Mouse (Mus musculus) macrophage (primary cell): Measurements from ENCODE around the gene Kcna4. TPM values are rescaled to one million over a fixed set of nuclear protein-coding genes. Genes with fewer than 3 reads are reported as not detected.

Experiments
- H3K27ac ChIP-seq: fragments of 350-480 bp; formaldehyde crosslinking; 2 replicates; pipeline ENCODE4 v1.9.0; 2021
- H3K36me3 ChIP-seq: fragments of 350-480 bp; formaldehyde crosslinking; 2 replicates; pipeline ENCODE4 v1.9.0; 2021; ENCODE audit errors: inconsistent target
- H3K4me3 ChIP-seq: fragments of 350-480 bp; formaldehyde crosslinking; 2 replicates; pipeline ENCODE4 v1.9.0; 2021; ENCODE audit errors: inconsistent target
- H3K79me2 ChIP-seq: fragments of 350-480 bp; formaldehyde crosslinking; 2 replicates; pipeline ENCODE4 v1.9.0; 2021; ENCODE audit errors: inconsistent target
- WGBS: methylation state at CpG from one replicate; pipeline ENCODE4 v1.1.7; 2026; ENCODE audit warnings: inconsistent platforms; ENCODE audit not compliant: missing documents; 5-methylcytosine and 5-hydroxymethylcytosine counted together
- polyA plus RNA-seq: library from polyadenylated mRNA; stranded (reverse); fragments of 250-400 nt; gene quantifications from 3 replicates; pipeline ENCODE4 v1.2.4, GENCODE M21; 2018; ENCODE audit warnings: inconsistent platforms
- total RNA-seq, 78 experiments: library from RNA; depleted of rRNA; stranded (reverse); fragments of 250-400 nt; gene quantifications; 1 replicate in 9 of 78; 2 replicates in 24 of 78; 3 replicates in 43 of 78; 4 replicates in 2 of 78; pipeline ENCODE4 v1.2.4; 2018; ENCODE audit warnings: inconsistent platforms in 56 of 78

Gene Kcna4
- total RNA-seq (2018; cell fraction: chromatin; rRNA removed) = under 1 TPM in 1 of 26 experiments, not detected in 25; 0.18 TPM
- total RNA-seq (2018; cell fraction: cytosol; rRNA removed) = not detected
- total RNA-seq (2018; cell fraction: nucleus; rRNA removed) = not detected
- polyA plus RNA-seq = not detected in 3 replicates

DNA sequence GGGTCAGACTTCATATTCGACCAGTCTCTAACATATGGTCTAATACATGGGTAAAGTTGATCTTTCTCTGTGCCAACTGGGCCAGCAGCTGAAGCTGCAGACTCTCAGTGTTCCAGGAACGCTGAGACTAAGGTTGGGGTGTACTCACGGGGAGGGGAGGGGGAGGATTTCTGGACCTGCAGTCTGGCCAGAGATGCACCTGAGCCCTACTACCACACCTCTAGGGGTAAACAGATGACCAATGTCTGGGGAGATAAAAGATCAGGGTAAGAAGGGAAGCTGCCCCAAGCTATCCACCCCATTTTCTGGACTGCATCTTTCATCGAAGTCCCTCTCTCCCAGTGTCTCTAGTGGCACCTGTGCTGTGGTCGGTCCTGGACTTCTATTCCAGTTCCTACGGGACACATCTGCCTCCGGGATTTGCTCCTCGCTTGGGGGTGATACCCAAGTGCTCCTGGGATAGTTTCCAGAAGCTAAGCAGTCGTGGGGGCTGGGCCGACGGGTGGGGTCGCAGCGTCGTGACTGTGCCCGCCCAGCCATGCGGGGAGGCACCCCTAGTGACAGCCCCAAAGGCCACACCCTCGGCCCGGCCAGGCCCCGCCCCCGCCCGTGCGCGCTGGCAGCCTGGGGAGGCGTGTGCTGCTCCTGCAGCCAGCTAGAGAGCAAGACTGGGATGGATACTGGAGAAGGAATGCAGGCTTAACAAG, at the start of gene Kcna4:
Gene Kcna4, plus strand, starts transcription at position 650 of the 707 bp plus-strand sequence.
- Histone ChIP-seq H3K4me3 (no peak within 1 kb of the TSS), H3K27ac (no peak within 1 kb of the TSS), H3K36me3 (no peaks in the 10 kb centered on the region), H3K79me2 (no peaks in the 10 kb centered on the region)
- WGBS = 10% methylated on average over 24 of the region's 24 CpGs

DNA sequence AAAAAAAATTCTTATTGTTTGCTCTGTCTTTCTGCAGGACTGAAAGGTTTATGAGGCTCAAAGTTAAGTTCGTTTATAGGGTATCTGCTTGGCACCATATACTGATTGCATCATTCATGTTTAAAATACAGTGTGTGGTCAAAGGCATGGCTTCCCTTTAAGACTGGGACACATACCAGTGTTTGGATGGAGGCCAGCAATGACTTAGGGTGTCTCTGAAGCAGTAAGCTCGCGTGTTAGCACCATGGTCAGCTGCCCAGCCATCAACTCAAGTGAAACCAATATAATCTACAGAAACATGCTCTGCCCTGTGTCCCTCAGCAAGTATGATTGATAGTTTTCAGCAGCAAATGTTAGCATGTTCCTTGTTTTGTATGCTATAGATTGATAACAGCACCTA, 32.3 kb upstream of the Kcna4 start:
- Histone ChIP-seq H3K4me3 (no peak overlapping the region), H3K79me2 (no peaks in the 10 kb centered on the region), H3K36me3 (no peaks in the 10 kb centered on the region), H3K27ac (no peak overlapping the region)
- 77% methylated on average over 3 of the region's 3 CpGs for WGBS

GRCm38 (mm10) chr2:107266251-107266650, 24.2 kb upstream of the Kcna4 start:
- H3K27ac ChIP-seq = no peak overlapping the region
- WGBS = 74% methylated on average over 2 of the region's 2 CpGs
- H3K36me3 ChIP-seq = no peaks in the 10 kb centered on the region
- no peak overlapping the region for H3K4me3 ChIP-seq
- no peaks in the 10 kb centered on the region for H3K79me2 ChIP-seq

DNA sequence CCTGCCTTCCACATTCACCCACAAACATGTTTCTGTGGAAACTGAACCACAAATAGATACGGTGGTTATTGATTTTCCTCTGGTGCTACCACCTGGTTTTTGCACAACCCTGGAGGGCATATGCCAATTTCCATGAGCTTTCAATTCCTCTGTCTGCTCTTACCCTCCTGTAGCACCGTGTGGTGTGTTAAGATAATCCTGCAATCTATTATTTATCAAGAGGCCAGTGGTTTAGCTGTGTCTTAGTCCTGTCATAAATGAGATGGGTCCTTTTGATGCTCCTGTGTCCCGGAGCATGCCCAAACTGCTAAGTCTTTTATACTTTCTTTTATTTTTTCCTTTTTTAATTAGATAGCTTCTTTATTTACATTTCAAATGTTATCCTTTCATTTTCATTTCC, 20.4 kb upstream of the Kcna4 start:
- 80% methylated on average over 3 of the region's 3 CpGs for WGBS
- Histone ChIP-seq H3K4me3 (no peak overlapping the region), H3K79me2 (no peaks in the 10 kb centered on the region), H3K27ac (no peak overlapping the region), H3K36me3 (no peaks in the 10 kb centered on the region)

- Histone ChIP-seq H3K79me2 (no peaks in the 10 kb centered on the region), H3K27ac (no peak overlapping the region), H3K36me3 (no peaks in the 10 kb centered on the region), H3K4me3 (no peak overlapping the region)
- 6% methylated on average over 12 of the region's 12 CpGs for WGBS
Measured at GRCm38 (mm10) chr2:107290697-107291019, 219 bp downstream of the Kcna4 start.

DNA sequence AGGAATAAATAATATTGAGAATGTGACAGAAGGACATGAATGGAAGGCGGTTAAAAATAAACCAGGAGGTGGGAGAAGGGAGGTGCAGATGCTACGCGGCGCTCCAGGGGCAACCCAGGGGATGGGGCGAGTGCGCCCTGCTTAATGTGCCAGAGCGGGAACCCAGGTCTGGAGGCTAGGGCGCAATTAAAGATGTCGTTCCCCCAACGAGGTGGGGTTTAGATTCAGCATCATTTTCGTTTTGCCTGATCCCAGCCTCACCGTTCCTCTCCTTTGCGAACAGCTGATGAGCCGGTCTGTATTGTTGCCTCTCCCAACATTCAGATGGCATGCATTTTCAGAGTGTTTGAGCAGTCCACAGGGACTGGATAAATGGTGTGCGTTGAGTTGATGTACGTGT, 703 bp downstream of the Kcna4 start:
- WGBS = 8% methylated on average over 16 of the region's 16 CpGs
- Histone ChIP-seq H3K27ac (no peak overlapping the region), H3K4me3 (no peak overlapping the region), H3K79me2 (no peaks in the 10 kb centered on the region), H3K36me3 (no peaks in the 10 kb centered on the region)

- no peak overlapping the region for H3K27ac ChIP-seq
- H3K79me2 ChIP-seq = no peaks in the 10 kb centered on the region
- H3K4me3 ChIP-seq = no peak overlapping the region
- no peaks in the 10 kb centered on the region for H3K36me3 ChIP-seq
- WGBS = 100% methylated on average over 3 of the region's 7 CpGs
Measured at GRCm38 (mm10) chr2:107294521-107294920, 4.1 kb downstream of the Kcna4 start.

DNA sequence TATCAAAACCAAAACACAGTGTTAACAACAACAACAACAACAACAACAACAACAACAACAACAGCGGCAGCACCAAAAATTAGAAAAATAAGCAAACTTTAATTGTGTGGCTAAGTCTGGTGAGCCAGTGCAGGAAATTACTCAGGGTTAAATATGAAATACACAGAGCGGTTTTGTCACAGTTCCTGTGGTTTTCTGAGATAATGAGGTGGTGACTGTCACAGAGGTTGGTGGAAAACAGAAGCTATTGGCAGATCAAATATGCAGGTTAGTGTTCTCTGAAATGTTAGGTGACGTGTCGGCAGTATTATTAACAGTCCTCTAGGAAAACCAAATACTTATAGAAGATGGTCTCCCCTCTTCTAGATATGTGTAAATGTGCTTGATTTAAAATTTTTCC, 11.4 kb downstream of the Kcna4 start:
- Histone ChIP-seq H3K4me3 (no peak overlapping the region), H3K27ac (no peak overlapping the region)

DNA sequence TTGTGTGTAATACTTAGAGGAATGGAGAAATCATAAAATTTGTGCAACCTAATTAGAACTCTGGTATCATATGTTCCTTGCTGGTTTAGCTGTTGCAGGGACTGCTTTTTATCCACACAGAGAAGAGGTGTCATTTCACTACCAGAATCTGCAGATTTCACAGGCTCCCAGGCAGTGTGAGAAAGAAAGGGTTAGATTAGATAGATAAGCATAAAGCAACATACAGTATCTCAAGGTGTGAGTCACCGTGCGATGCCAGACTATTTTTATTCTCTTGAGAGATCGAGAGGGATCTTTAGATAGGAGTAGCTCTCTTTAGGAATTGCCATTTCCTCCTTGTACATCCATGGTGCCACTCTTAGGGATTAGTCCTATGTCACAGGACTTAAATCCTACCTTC, 14.3 kb downstream of the Kcna4 start:
- WGBS = 92% methylated on average over 3 of the region's 3 CpGs
- H3K27ac ChIP-seq = no peak overlapping the region
- no peaks in the 10 kb centered on the region for H3K36me3 ChIP-seq
- no peak overlapping the region for H3K4me3 ChIP-seq
- no peaks in the 10 kb centered on the region for H3K79me2 ChIP-seq

More for the DNA sequence above, 11.4 kb downstream of the Kcna4 start:
- Histone ChIP-seq H3K79me2 (no peaks in the 10 kb centered on the region), H3K36me3 (no peaks in the 10 kb centered on the region)
- WGBS = 25% methylated on average over 4 of the region's 4 CpGs

DNA sequence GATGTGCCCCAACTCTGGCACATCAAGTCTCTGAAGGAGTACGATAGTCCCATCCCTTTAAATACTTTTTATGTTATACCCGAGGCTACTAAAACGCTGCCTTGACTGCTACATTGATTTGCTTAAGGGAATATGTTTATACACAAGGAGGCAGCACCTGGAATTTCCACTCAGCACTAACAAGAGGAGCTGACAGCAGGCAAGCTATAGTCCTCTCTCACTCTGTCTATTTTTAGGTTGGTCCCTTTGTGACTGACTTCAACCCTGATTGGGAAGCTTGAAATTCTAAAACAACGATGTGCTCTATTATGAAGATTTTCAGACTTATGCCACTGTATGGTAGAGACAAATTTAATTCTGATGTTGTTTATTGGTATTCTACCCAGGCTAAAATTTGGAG, 15.6 kb downstream of the Kcna4 start:
- Histone ChIP-seq H3K27ac (no peak overlapping the region), H3K79me2 (no peaks in the 10 kb centered on the region), H3K4me3 (no peak overlapping the region), H3K36me3 (no peaks in the 10 kb centered on the region)
- WGBS = 76% methylated on average over 4 of the region's 4 CpGs

GRCm38 (mm10) chr2:107318636-107319035, 28.2 kb downstream of the Kcna4 start:
- H3K27ac ChIP-seq = no peak overlapping the region
- no peaks in the 10 kb centered on the region for H3K79me2 ChIP-seq
- H3K4me3 ChIP-seq = no peak overlapping the region
- H3K36me3 ChIP-seq = no peaks in the 10 kb centered on the region

DNA sequence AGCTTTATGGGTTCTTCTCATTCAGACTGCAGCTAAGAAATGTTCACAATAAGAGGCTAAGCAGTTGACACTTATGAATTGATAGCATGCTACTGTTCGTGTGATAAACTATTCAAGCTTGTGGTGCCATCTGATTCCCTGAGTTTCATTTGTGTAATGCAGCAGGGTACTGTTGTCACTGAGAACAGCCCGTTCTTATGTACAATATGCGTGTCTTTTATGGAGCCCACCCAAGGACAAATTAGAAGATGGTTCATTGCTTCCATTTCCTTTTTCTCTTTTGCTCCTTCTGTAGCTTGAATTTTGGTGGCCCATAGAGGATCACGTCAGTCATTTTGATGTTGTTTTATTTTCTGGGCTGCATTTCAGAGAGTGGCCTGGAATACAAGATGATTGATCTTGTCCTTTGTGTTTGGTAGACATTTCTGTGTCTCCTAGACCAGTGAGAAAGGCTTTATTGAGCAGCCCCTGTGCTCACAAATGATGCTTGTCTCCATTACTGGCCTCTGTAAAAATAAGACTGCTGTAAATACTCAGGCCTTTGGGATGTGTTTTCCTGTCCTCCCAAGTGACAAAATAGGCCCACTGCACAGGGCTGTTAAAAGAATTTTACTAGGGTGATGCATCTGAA, 31.3 kb downstream of the Kcna4 start:
- Histone ChIP-seq H3K4me3 (no peak overlapping the region), H3K36me3 (no peaks in the 10 kb centered on the region), H3K79me2 (no peaks in the 10 kb centered on the region), H3K27ac (no peak overlapping the region)
- 87% methylated on average over 4 of the region's 4 CpGs for WGBS

DNA sequence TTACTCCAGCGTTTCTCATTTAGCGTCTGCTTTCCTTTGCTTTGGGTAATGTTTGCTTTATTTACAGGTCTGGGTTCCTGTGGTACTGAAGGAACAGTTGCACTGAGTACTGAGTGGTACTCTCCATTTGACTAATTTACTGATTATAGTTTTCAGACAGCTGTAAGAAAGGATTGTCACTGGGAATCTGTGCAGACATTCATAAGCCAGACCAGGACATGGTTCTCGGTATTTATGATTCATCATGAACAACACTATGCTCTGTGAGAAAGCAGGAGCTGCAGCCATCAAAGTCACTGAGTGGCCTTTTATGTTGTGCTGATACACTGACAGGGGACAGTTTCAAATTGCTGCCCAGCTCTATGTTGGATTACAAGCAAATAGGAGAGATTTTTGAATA, 33.7 kb downstream of the Kcna4 start:
- no peaks in the 10 kb centered on the region for H3K79me2 ChIP-seq
- H3K4me3 ChIP-seq = no peak overlapping the region
- no peak overlapping the region for H3K27ac ChIP-seq
- H3K36me3 ChIP-seq = no peaks in the 10 kb centered on the region
- WGBS = 87% methylated on average over 3 of the region's 3 CpGs

DNA sequence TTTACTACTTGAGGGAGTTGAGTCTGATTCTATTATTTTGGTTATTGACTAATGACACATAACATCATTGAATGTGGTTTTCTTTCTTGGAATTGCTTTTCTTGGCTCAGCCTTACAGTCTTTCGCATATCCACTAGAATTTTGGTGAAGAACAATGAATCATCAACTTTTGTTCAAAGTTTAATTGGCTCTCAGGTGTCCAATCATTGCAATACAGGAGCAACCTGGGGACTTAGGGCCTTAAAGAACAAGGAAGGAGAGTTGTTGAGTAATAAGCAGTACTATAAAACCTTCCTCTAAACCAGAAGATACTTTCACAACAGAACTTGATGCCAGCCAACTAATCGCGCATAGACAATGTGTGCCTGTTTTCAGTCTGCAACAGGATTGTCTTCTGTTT, 36.8 kb downstream of the Kcna4 start:
- H3K79me2 ChIP-seq = no peaks in the 10 kb centered on the region
- H3K27ac ChIP-seq = no peak overlapping the region
- whole genome bisulfite sequencing = 82% methylated on average over 3 of the region's 3 CpGs
- no peak overlapping the region for H3K4me3 ChIP-seq
- H3K36me3 ChIP-seq = no peaks in the 10 kb centered on the region

- H3K36me3 ChIP-seq = no peaks in the 10 kb centered on the region
- no peak overlapping the region for H3K27ac ChIP-seq
- no peak overlapping the region for H3K4me3 ChIP-seq
- H3K79me2 ChIP-seq = no peaks in the 10 kb centered on the region
- 78% methylated on average over 3 of the region's 3 CpGs for WGBS
Measured at GRCm38 (mm10) chr2:107341291-107341690, 50.9 kb downstream of the Kcna4 start.
